Mouse (Mus musculus) thymus, adult 2 months (tissue): ENCODE measurements around the gene Ttc7.

Experiments
- CTCF ChIP-seq: fragments of 200-500 bp; IDR thresholded peaks from 2 replicates; pipeline ENCODE4 v1.5.1; 2012; ENCODE audit warnings: mild to moderate bottlenecking, control low read depth, low read length, moderate library complexity, borderline replicate concordance; ENCODE audit not compliant: control insufficient read depth, poor library complexity, insufficient read depth; ENCODE audit errors: extremely low read depth
- POLR2A ChIP-seq: fragments of 200-500 bp; IDR thresholded peaks from 2 replicates; pipeline ENCODE4 v1.6.1; 2012; ENCODE audit warnings: mild to moderate bottlenecking, low read length, control low read depth, moderate library complexity; ENCODE audit not compliant: control insufficient read depth, poor library complexity, insufficient read depth; ENCODE audit errors: extremely low read depth

DNA sequence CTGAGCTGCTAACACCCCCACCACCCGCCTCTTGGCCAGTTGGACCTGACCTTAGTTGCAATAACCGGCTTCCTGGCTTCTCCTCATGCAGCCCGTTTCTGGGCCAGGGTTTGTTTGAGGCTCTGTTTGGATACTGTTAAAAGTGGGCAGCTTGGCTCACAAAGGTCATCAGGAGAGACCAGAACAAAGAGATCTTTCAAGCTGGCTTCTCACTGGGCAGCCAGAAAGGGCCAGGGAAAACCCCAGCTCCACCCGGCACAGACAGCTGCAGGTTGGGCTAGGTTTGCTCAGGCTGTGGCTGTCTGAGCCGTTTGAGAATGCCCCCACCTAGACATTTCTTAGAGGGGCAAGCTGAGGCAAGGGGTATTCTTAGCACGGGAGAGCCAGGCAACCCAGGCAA, 34.6 kb downstream of the Ttc7 start:
- no peak for TF ChIP-seq POLR2A
- TF ChIP-seq CTCF: no peak
